Mouse (Mus musculus) retina, adult 2 months (tissue): ENCODE measurements at regions not wholly inside any gene's neighbourhood (a gene's known extent, or its start where the extent isn't known, plus 50 kb on each side); places are given as distances from the start of the nearest gene placed in this dataset.

Experiments used
- DNase-seq: peaks from one replicate; pipeline ENCODE4 v3.0.0-alpha.2; 2012; ENCODE audit warnings: low read depth, low spot score

DNA sequence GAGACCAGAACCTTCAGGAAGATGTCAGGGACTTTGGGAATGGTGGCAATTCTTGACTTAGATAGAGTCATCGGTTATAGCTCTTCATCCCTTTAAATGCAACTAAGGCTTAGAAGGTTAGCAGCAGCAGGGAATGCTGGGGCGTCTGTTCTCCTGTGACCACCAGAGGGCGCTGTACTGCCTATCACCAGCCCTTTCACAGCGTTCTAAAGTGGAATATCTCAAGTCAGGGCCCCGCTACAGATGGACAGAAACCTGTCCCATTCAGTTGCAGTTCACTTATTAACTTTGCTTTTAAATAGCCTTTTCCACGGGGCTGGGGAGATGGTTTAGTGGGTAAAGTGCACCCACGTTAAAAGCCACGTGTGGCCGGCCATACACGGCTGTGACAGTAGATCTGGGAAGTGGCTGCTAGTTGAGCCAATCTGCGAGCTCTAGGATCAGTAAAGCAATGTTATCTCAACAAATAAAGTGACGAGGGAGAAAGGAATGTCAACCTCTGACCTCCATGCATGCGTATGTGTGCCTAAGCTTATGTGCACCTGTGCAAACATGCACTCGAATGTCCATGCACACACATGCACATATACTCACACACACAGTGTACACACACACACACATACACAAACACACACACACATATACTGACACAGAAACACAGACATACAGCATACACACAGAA is 104.3 kb downstream of the Fam168b start:
- DNase-seq: peak; percentile 53

DNA sequence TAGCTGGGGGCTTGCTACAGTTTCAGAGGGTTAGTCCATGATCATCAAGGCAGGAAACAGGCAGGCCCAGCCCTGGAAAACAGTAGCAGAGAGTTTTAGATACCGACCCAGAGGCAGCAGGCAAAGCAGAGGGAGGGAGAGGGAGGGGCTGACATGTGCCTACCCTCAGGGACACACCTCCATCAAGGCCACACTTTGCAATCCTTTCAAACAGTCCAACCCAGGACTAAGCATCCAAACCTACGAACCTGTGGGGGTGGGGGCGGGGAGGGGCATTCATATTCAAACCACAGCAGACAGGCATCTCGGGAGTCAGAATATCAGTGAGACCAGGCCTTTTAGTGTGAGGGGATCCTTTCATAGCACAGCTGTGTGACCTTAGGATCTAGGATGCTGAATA is 103.2 kb downstream of the Fam168b start:
- DNase-seq: no peak

DNA sequence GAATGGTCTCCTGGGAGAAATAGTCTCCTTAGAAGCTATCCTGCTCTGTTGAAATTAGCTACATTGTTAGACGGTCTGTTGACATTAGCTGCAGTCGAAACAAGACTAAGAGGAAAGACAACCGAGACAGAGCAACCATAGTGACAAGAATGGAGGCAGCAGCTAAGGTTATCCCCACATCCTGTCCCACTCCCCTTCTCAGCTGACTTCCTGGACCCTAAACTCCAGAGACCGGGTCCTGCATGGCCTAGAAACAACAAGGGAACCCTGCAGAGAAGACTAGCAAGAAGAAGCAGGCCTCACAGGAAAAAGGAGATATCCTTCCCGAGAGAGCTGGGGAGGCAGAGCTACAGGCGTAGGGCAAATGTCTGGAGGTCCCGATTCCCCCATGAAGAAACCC is 102.0 kb downstream of the Fam168b start:
- no peak for DNase-seq

GRCm38 (mm10) chr1:34742234-34742633 is 100.6 kb downstream of the Fam168b start:
- no peak for DNase-seq

- no peak for DNase-seq
Observed at GRCm38 (mm10) chr1:34745881-34746280, 97.0 kb downstream of the Fam168b start.

DNA sequence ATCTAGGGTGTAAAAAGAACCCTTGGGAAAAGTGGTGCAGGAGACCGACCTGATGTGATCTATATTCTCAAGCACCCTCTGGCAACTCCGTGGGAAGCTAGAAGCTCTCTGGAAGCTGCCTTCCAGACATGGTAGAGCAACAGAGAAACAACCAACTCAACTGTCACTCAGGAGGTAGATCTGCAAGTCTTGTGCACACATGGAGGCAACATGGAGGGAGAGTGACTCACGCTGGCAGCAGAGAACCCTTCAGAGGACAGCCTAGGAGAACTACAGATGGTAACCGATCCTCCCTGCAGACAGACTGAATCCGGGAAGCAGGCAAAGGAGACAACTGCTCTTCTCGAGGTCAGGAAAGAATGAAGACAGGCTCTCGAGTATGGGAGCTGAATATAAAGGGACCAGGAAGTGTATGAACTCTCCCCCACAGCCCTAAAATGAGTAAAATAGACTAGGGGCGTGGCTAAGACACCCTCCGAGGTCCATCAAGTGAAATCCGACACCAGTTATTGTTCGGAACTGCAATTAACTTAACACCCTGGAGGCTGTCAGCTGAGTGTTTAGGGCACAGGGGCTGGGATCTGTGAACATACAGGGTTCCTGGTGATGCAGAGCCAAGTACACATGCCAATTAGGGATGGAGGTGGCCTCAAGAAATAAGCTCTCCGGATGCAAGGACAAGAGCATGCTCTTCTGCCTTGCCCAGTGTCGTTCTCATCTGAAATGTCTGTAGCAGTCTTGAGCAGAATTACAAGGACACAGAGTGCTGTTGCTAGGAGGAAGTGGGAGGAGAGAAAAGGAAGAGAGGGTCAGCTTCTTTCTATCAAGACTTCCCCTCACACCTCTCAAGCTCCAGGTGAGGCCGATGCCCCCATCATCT is 93.5 kb downstream of the Fam168b start:
- no peak for DNase-seq

DNA sequence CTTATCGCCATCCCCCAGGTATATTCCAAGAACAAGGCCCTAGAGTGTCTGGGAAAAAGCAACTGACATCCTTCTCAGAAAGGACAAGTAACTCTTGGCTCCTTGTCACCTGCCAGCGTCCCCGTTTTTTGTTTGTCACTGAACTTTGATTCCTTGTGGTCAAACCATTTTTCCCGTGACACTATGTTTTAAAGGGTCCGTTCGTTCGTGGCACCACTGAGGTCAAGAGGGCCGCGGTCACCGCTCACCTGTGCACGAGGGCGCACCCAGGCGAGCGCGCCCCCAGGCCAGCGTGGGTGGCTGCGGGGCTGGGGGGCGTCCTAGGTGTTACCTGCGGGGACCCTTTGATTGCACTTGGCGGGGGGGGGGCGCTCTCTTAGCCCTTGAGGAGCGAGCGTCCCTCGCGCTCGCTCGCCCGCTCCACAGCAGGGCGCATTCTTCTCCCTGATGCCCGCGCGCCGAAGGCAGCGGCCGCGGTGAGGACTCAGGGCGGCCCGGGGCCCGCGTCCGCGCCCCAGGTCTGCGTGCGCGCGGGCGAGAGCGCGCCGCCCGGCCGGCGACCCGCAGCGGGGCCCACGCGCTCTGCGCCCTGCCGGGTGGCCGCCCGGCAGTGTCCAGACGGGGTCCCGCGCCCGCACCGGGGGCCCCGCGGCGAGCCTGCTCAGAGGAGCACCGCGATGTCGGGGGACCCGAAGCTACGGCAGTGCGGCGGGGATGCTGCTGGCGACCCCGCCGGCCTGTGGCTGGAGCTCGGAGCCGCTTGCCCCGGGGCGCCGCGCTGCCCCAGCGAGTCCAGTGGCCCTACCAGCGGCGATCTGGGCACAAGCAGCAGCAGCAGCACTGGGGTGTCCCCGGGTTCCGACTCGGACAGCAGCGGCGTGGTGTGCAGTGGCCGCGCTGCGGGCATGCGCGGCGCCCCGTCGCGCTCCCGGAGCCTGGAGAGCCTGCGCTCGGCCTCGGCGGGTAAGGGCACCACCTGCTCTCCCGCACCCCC is 92.5 kb downstream of the Fam168b start:
- DNase-seq: no peak

DNA sequence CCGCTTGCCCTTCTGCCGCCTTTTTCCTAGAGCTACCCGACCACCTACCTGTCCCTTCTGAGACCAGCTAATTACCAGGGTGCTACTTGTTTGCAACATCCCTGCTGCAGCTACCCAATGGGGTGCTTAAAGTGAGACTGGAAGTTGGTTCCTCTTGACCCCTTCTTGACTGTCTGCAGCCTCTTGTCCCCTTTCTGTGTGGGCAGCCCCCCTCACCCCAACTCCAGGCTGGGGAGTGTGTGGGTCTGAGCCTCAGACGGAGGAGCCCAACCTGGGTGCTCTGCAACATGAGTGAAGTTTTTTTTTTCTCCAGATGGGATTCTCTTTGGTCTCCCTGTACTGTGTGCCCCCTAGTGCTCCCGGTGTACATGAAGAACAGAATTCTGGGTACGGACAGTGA is 91.7 kb downstream of the Fam168b start:
- DNase-seq: no peak

DNA sequence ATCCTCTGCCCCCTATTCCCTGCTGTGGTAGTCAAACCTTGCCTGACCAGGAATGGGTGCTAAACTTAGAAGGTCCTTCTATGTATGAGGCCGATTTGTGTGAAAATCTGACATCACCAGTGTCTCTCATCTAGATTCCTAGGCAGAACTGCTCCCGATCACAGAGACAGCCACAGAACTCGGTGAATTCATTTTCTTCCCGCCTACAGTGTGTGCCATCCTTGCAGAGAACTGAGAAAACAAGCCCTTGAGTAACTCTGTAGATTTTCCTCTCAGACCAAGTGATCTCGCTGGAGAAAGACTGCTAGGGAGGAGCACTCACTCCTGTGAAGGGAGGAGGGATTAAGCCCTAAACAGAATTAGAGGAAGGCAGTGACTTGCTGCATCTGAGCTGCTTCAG is 89.3 kb downstream of the Fam168b start:
- no peak for DNase-seq

GRCm38 (mm10) chr1:34760547-34760946 is 82.3 kb downstream of the Fam168b start:
- DNase-seq: no peak

- no peak for DNase-seq
Observed at GRCm38 (mm10) chr1:34761436-34761835, 81.4 kb downstream of the Fam168b start.

DNA sequence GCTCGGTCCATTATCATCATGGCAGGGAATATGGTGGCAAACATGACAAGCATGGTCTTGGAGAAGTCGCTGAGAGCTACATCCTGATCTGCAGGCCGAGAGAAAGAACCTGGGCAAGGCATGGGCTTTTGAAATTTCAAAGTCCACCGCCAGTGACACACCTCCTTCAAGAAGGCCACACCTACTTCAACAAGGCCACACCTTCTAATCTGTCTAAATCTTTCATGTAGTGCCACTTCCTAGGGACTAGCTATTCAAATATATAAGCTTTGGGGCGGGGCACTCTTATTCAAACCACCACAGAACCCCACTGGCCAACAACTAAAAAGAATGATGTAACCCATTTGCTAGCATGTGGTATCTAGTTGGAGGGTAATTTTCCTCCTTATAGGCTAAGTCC is 81.0 kb downstream of the Fam168b start:
- no peak for DNase-seq
